Comparison of ENCODE assay signal across 7 mouse cellular contexts in the genomic region with DNA sequence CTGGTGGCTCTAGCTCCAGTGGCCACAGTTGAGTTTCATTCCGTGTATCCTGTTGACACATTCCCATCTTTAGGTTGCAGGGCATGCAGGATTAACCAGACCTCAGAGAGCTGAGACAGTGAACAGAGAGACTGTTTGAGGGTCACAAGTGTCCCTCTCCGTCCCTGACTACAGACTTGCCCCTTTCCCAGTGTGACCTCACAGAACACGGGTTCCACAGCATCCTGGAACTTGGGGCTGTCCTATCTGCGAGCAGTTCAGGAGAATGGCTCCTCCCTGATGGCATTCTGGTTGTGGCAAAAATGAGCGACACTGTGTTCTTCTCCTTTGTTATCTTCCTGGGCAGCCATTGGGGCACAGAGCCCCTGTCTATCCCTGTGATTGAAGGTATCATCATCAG. TPM values are rescaled to one million over a fixed set of nuclear protein-coding genes. Genes with fewer than 3 reads are reported as not detected.
DNase-seq lines count a peak whose midpoint lies in the region; ATAC-seq lines count a peak whose summit lies in the region.

A gene (minus strand): TSS at position 112 of the 400 bp plus-strand sequence.

- H3K9me3 ChIP-seq in forebrain, embryonic 15.5 days, result no peaks in the 10 kb centered on the region
- H3K9me3 ChIP-seq in hindbrain, embryonic 11.5 days (ENCODE audit: control insufficient read depth, low read length), result no peaks in the 10 kb centered on the region
- no peaks in the 10 kb centered on the region for H3K9me3 ChIP-seq in liver, embryonic 13.5 days (replicated peaks)

- H3K36me3 ChIP-seq in forebrain, embryonic 15.5 days, result no peaks in the 10 kb centered on the region
- no peaks in the 10 kb centered on the region for H3K36me3 ChIP-seq in hindbrain, embryonic 11.5 days (ENCODE audit: control insufficient read depth, insufficient read depth, low read length)
- H3K36me3 ChIP-seq in liver, embryonic 13.5 days, result no peaks in the 10 kb centered on the region

- DNase-seq in thymus, postnatal 0 days (ENCODE audit: low spot score), result no peak
- DNase-seq in thymus, postnatal 25 days, result no peak
- DNase-seq in hindbrain, embryonic 11.5 days (ENCODE audit: low spot score), result no peak
- no peak for DNase-seq in liver, embryonic 13.5 days
- DNase-seq in MN1 (ENCODE audit: low spot score), result no peak
- no peak for DNase-seq in retina, postnatal 1 day

- no peak within 1 kb of the TSS for H3K4me3 ChIP-seq in forebrain, embryonic 15.5 days
- H3K4me3 ChIP-seq in hindbrain, embryonic 11.5 days (ENCODE audit: low read depth, low read length), result no peak within 1 kb of the TSS
- H3K4me3 ChIP-seq in liver, embryonic 13.5 days (replicated peaks), result no peak within 1 kb of the TSS

- no peak for ATAC-seq in forebrain, embryonic 15.5 days (replicated peaks)
- ATAC-seq in hindbrain, embryonic 11.5 days (ENCODE audit: low FRiP score), result no peak
- no peak for ATAC-seq in liver, embryonic 13.5 days (ENCODE audit: low read depth)

- no peaks in the 10 kb centered on the region for H3K27me3 ChIP-seq in forebrain, embryonic 15.5 days
- no peaks in the 10 kb centered on the region for H3K27me3 ChIP-seq in hindbrain, embryonic 11.5 days (ENCODE audit: control insufficient read depth, insufficient read depth, low read length)
- H3K27me3 ChIP-seq in liver, embryonic 13.5 days, result no peaks in the 10 kb centered on the region

- WGBS in forebrain, embryonic 15.5 days, result 83% methylated on average over 5 of the region's 5 CpGs
- 78% methylated on average over 5 of the region's 5 CpGs for WGBS in hindbrain, embryonic 11.5 days
- WGBS in liver, embryonic 13.5 days (ENCODE audit: insufficient replicate concordance), result 64% methylated on average over 5 of the region's 5 CpGs

- H3K9ac ChIP-seq in forebrain, embryonic 15.5 days (replicated peaks), result no peak within 1 kb of the TSS
- H3K9ac ChIP-seq in hindbrain, embryonic 11.5 days (ENCODE audit: low read depth, low read length), result no peak within 1 kb of the TSS
- no peak within 1 kb of the TSS for H3K9ac ChIP-seq in liver, embryonic 13.5 days

- H3K4me1 ChIP-seq in forebrain, embryonic 15.5 days, result peaks cover 6% of the 10 kb centered on the region; the same call in 1 of the 2 replicates
- H3K4me1 ChIP-seq in hindbrain, embryonic 11.5 days (replicated peaks; ENCODE audit: control insufficient read depth, insufficient read depth, low read length), result no peaks in the 10 kb centered on the region
- peaks cover 5% of the 10 kb centered on the region for H3K4me1 ChIP-seq in liver, embryonic 13.5 days (replicated peaks)

- H3K4me2 ChIP-seq in forebrain, embryonic 15.5 days (replicated peaks), result no peak within 1 kb of the TSS
- H3K4me2 ChIP-seq in hindbrain, embryonic 11.5 days (replicated peaks; ENCODE audit: low read depth, low read length), result no peak within 1 kb of the TSS
- no peak within 1 kb of the TSS for H3K4me2 ChIP-seq in liver, embryonic 13.5 days

- H3K27ac ChIP-seq in forebrain, embryonic 15.5 days (replicated peaks), result no peak within 1 kb of the TSS
- H3K27ac ChIP-seq in hindbrain, embryonic 11.5 days (ENCODE audit: low read depth, low read length), result no peak within 1 kb of the TSS
- H3K27ac ChIP-seq in liver, embryonic 13.5 days, result no peak within 1 kb of the TSS

RNA-seq across cellular contexts. Expression of the gene that starts here (rescaled TPM):
- polyA plus RNA-seq in thymus, postnatal 0 days (2015; fragmentation: Nextera tagmentation; extraction: Ambion mirVana), result 59.3 and 62.0 TPM in 2 replicates
- 97.8 and 99.8 TPM in 2 replicates for polyA plus RNA-seq in forebrain, embryonic 15.5 days (2015; fragmentation: Nextera tagmentation; extraction: Ambion mirVana)
- 84.9 and 97.5 TPM in 2 replicates for polyA plus RNA-seq in hindbrain, embryonic 11.5 days (2014; fragmentation: Nextera tagmentation; extraction: Ambion mirVana)
- polyA plus RNA-seq in liver, embryonic 13.5 days (2015; fragmentation: Nextera tagmentation; extraction: Ambion mirVana), result 34.3 and 37.8 TPM in 2 replicates
